Mouse (Mus musculus): ENCODE measurements at regions not wholly inside any gene's neighbourhood (a gene's known extent, or its start where the extent isn't known, plus 50 kb on each side); places are given as distances from the start of the nearest gene placed in this dataset.
"Not testable (repeated sequence)": the region's sequence is repeated elsewhere in the genome, so short reads cannot be mapped to it uniquely, and the experiment has no call there.

- no peak for DNase-seq (ENCODE audit: low spot score)
Observed at GRCm38 (mm10) chr17:31732176-31732880, 54.7 kb downstream of the Cryaa start.

- DNase-seq (ENCODE audit: low spot score), result no peak
Observed at GRCm38 (mm10) chr17:31734521-31734920, 56.9 kb downstream of the Cryaa start.

GRCm38 (mm10) chr17:31736716-31737115, 59.1 kb downstream of the Cryaa start:
- DNase-seq (ENCODE audit: low spot score), result no peak

- no peak for DNase-seq (ENCODE audit: low spot score)
Observed at GRCm38 (mm10) chr17:31738249-31738648, 60.6 kb downstream of the Cryaa start.

GRCm38 (mm10) chr17:31739586-31739985, 62.0 kb downstream of the Cryaa start:
- DNase-seq (ENCODE audit: low spot score), result no peak

- DNase-seq (ENCODE audit: low spot score), result no peak
Observed at GRCm38 (mm10) chr17:31740059-31740458, 62.5 kb downstream of the Cryaa start.

- no peak for DNase-seq (ENCODE audit: low spot score)
Observed at GRCm38 (mm10) chr17:31743656-31744055, 66.0 kb downstream of the Cryaa start.

- no peak for DNase-seq (ENCODE audit: low spot score)
Observed at GRCm38 (mm10) chr17:31746198-31747111, 68.8 kb downstream of the Cryaa start.

- DNase-seq (ENCODE audit: low spot score), result no peak
Observed at GRCm38 (mm10) chr17:31747563-31747962, 70.0 kb downstream of the Cryaa start.

GRCm38 (mm10) chr17:31748158-31748557, 70.6 kb downstream of the Cryaa start:
- no peak for DNase-seq (ENCODE audit: low spot score)

- no peak for DNase-seq (ENCODE audit: low spot score)
Observed at GRCm38 (mm10) chr17:31748971-31749370, 71.4 kb downstream of the Cryaa start.

GRCm38 (mm10) chr17:31751262-31751661, 73.7 kb downstream of the Cryaa start:
- DNase-seq (ENCODE audit: low spot score), result no peak

GRCm38 (mm10) chr17:31753113-31753858, 75.7 kb downstream of the Cryaa start:
- DNase-seq (ENCODE audit: low spot score), result no peak

GRCm38 (mm10) chr17:31753859-31754229, 76.2 kb downstream of the Cryaa start:
- no peak for DNase-seq (ENCODE audit: low spot score)

GRCm38 (mm10) chr17:31760465-31760864, 82.9 kb downstream of the Cryaa start:
- DNase-seq (ENCODE audit: low spot score), result no peak

- no peak for DNase-seq (ENCODE audit: low spot score)
Observed at GRCm38 (mm10) chr17:31763078-31763477, 85.5 kb downstream of the Cryaa start.

GRCm38 (mm10) chr17:31766779-31767697, 88.6 kb downstream of the Sik1 start:
- DNase-seq (ENCODE audit: low spot score), result peak; percentile 36

- no peak for DNase-seq (ENCODE audit: low spot score)
Observed at GRCm38 (mm10) chr17:31772201-31772820, 83.3 kb downstream of the Sik1 start.

- not testable (repeated sequence) for DNase-seq (ENCODE audit: low spot score)
Observed at GRCm38 (mm10) chr17:31773882-31774281, 81.7 kb downstream of the Sik1 start.

GRCm38 (mm10) chr17:31775037-31775436, 80.6 kb downstream of the Sik1 start:
- DNase-seq (ENCODE audit: low spot score), result no peak

- DNase-seq (ENCODE audit: low spot score), result no peak
Observed at GRCm38 (mm10) chr17:31775966-31776365, 79.6 kb downstream of the Sik1 start.
